Mouse (Mus musculus) embryonic facial prominence, embryonic 10.5 days (tissue): ENCODE data around the gene Ssc4d. TPM values are rescaled to one million over a fixed set of nuclear protein-coding genes. Genes with fewer than 3 reads are reported as not detected.
A peak's percentile ranks its signal among the peaks of the same experiment; 100 is the strongest.

Experiments used
- DNase-seq: peaks from one replicate; pipeline ENCODE4 v3.0.0-alpha.2; 2017; ENCODE audit warnings: low spot score
- H3K27ac ChIP-seq: fragments of 300-500 bp; sonication (generic); replicated peaks from 2 replicates; pipeline ENCODE4 v1.5.1; 2016; ENCODE audit warnings: mild to moderate bottlenecking
- H3K27me3 ChIP-seq: fragments of 300-500 bp; sonication (generic); replicated peaks from 2 replicates; pipeline ENCODE4 v1.6.1; 2016; ENCODE audit warnings: low read depth, mild to moderate bottlenecking; ENCODE audit not compliant: poor library complexity, severe bottlenecking
- H3K36me3 ChIP-seq: fragments of 300-500 bp; sonication (generic); replicated peaks from 2 replicates; pipeline ENCODE4 v1.6.1; 2016; ENCODE audit warnings: mild to moderate bottlenecking, moderate library complexity
- H3K4me1 ChIP-seq: fragments of 300-500 bp; sonication (generic); 2 replicates; pipeline ENCODE4 v1.6.1; 2016
- H3K4me3 ChIP-seq: fragments of 300-500 bp; sonication (generic); 2 replicates; pipeline ENCODE4 v1.5.1; 2016; ENCODE audit warnings: mild to moderate bottlenecking, moderate library complexity
- H3K9me3 ChIP-seq: fragments of 300-500 bp; sonication (generic); 2 replicates; pipeline ENCODE4 v1.6.1; 2016; ENCODE audit warnings: mild to moderate bottlenecking
- WGBS: fragments of 180-500 bp; shearing (Covaris S2); methylation state at CpG from one replicate; pipeline ENCODE4 v1.1.7; 2016; 5-methylcytosine and 5-hydroxymethylcytosine counted together
- polyA plus RNA-seq: library from polyadenylated mRNA; unstranded; fragments of >200 nt; fragmentation: Nextera tagmentation; extraction: Ambion mirVana; gene quantifications from 2 replicates; pipeline ENCODE4 v1.2.1, GENCODE M21; 2016

Ssc4d gene
- 3.1 and 4.0 TPM in 2 replicates for polyA plus RNA-seq

GRCm38 (mm10) chr5:135974365-135974764 lies at the start of gene Ssc4d:
Gene Ssc4d (minus strand): TSS chr5:135974531.
- Histone ChIP-seq H3K27ac (peak within 1 kb of the TSS; percentile 68), H3K36me3 (no peaks in the 10 kb centered on the region), H3K9me3 (no peaks in the 10 kb centered on the region), H3K4me3 (peak within 1 kb of the TSS; percentile 48), H3K4me1 (peaks cover 7% of the 10 kb centered on the region), H3K27me3 (no peaks in the 10 kb centered on the region)
- peak; percentile 23 for DNase-seq
- WGBS = 15% methylated on average over 9 of the region's 9 CpGs

GRCm38 (mm10) chr5:136019907-136020306 lies 45.6 kb upstream of the Ssc4d start:
- 38% methylated on average over 1 of the region's 1 CpGs for WGBS

GRCm38 (mm10) chr5:136018726-136019125 lies 44.4 kb upstream of the Ssc4d start:
- no peak for DNase-seq
- H3K36me3 ChIP-seq = peaks cover 71% of the 10 kb centered on the region
- H3K27me3 ChIP-seq = no peaks in the 10 kb centered on the region
- no peak overlapping the region for H3K4me3 ChIP-seq
- 87% methylated on average over 2 of the region's 2 CpGs for WGBS
- peaks cover 3% of the 10 kb centered on the region; the same call in 1 of the 2 replicates for H3K4me1 ChIP-seq
- no peak overlapping the region for H3K27ac ChIP-seq
- H3K9me3 ChIP-seq = no peaks in the 10 kb centered on the region

More at GRCm38 (mm10) chr5:136019907-136020306, 45.6 kb upstream of the Ssc4d start:
- Histone ChIP-seq H3K9me3 (no peaks in the 10 kb centered on the region), H3K27ac (no peak overlapping the region), H3K27me3 (no peaks in the 10 kb centered on the region), H3K36me3 (peaks cover 69% of the 10 kb centered on the region), H3K4me1 (peaks cover 3% of the 10 kb centered on the region; the same call in 1 of the 2 replicates), H3K4me3 (no peak overlapping the region)
- no peak for DNase-seq

GRCm38 (mm10) chr5:136017262-136017661 lies 42.9 kb upstream of the Ssc4d start:
- H3K4me3 ChIP-seq = no peak overlapping the region
- peaks cover 80% of the 10 kb centered on the region for H3K36me3 ChIP-seq
- H3K4me1 ChIP-seq = peaks cover 3% of the 10 kb centered on the region; the same call in 1 of the 2 replicates
- 91% methylated on average over 6 of the region's 6 CpGs for WGBS
- no peaks in the 10 kb centered on the region for H3K27me3 ChIP-seq
- DNase-seq = no peak
- no peak overlapping the region for H3K27ac ChIP-seq
- H3K9me3 ChIP-seq = no peaks in the 10 kb centered on the region

GRCm38 (mm10) chr5:136016014-136016876 lies 41.9 kb upstream of the Ssc4d start:
- Histone ChIP-seq H3K36me3 (peaks cover 80% of the 10 kb centered on the region), H3K9me3 (no peaks in the 10 kb centered on the region), H3K4me3 (no peak overlapping the region), H3K27me3 (no peaks in the 10 kb centered on the region), H3K27ac (no peak overlapping the region; the same call in 1 of the 2 replicates), H3K4me1 (peaks cover 3% of the 10 kb centered on the region; the same call in 1 of the 2 replicates)
- no peak for DNase-seq
- WGBS = 84% methylated on average over 10 of the region's 10 CpGs

- no peak for DNase-seq
- no peaks in the 10 kb centered on the region for H3K27me3 ChIP-seq
- no peak overlapping the region for H3K4me3 ChIP-seq
- WGBS = 85% methylated on average over 10 of the region's 10 CpGs
- H3K27ac ChIP-seq = no peak overlapping the region
- peaks cover 84% of the 10 kb centered on the region for H3K36me3 ChIP-seq
- H3K9me3 ChIP-seq = no peaks in the 10 kb centered on the region
- H3K4me1 ChIP-seq = peaks cover 3% of the 10 kb centered on the region; the same call in 1 of the 2 replicates
Observed at GRCm38 (mm10) chr5:136015586-136015985, 41.3 kb upstream of the Ssc4d start.

- no peaks in the 10 kb centered on the region for H3K9me3 ChIP-seq
- no peak overlapping the region for H3K27ac ChIP-seq
- 85% methylated on average over 10 of the region's 10 CpGs for WGBS
- no peak overlapping the region for H3K4me3 ChIP-seq
- peaks cover 3% of the 10 kb centered on the region; the same call in 1 of the 2 replicates for H3K4me1 ChIP-seq
- H3K36me3 ChIP-seq = peaks cover 84% of the 10 kb centered on the region
- no peak for DNase-seq
- no peaks in the 10 kb centered on the region for H3K27me3 ChIP-seq
Observed at GRCm38 (mm10) chr5:136014877-136015276, 40.5 kb upstream of the Ssc4d start.

GRCm38 (mm10) chr5:136007745-136008144 lies 33.4 kb upstream of the Ssc4d start:
- DNase-seq = no peak
- 80% methylated on average over 7 of the region's 7 CpGs for WGBS
- Histone ChIP-seq H3K9me3 (no peaks in the 10 kb centered on the region), H3K27me3 (no peaks in the 10 kb centered on the region), H3K27ac (no peak overlapping the region), H3K36me3 (peaks cover 47% of the 10 kb centered on the region), H3K4me1 (peaks cover 13% of the 10 kb centered on the region), H3K4me3 (no peak overlapping the region)

GRCm38 (mm10) chr5:136004537-136004936 lies 30.2 kb upstream of the Ssc4d start:
- 82% methylated on average over 4 of the region's 4 CpGs for WGBS
- H3K27ac ChIP-seq = no peak overlapping the region
- H3K27me3 ChIP-seq = no peaks in the 10 kb centered on the region
- peaks cover 46% of the 10 kb centered on the region for H3K36me3 ChIP-seq
- DNase-seq = no peak
- H3K9me3 ChIP-seq = no peaks in the 10 kb centered on the region
- no peak overlapping the region for H3K4me3 ChIP-seq
- peaks cover 18% of the 10 kb centered on the region for H3K4me1 ChIP-seq

- DNase-seq = peak; percentile 42
- Histone ChIP-seq H3K27ac (peak overlapping the region; percentile 20; the same call in 1 of the 2 replicates), H3K4me3 (no peak overlapping the region), H3K9me3 (no peaks in the 10 kb centered on the region), H3K36me3 (peaks cover 58% of the 10 kb centered on the region), H3K27me3 (no peaks in the 10 kb centered on the region), H3K4me1 (peaks cover 18% of the 10 kb centered on the region)
- WGBS = 25% methylated on average over 3 of the region's 3 CpGs
Observed at GRCm38 (mm10) chr5:136002751-136003151, 28.4 kb upstream of the Ssc4d start.

- Histone ChIP-seq H3K27ac (peak overlapping the region; percentile 20; the same call in 1 of the 2 replicates), H3K4me1 (peaks cover 18% of the 10 kb centered on the region), H3K9me3 (no peaks in the 10 kb centered on the region), H3K36me3 (peaks cover 62% of the 10 kb centered on the region), H3K4me3 (no peak overlapping the region), H3K27me3 (no peaks in the 10 kb centered on the region)
- DNase-seq = no peak
- 58% methylated on average over 2 of the region's 2 CpGs for WGBS
Observed at GRCm38 (mm10) chr5:136002325-136002724, 28.0 kb upstream of the Ssc4d start.

GRCm38 (mm10) chr5:136001222-136001621 lies 26.9 kb upstream of the Ssc4d start:
- no peak overlapping the region for H3K27ac ChIP-seq
- peaks cover 18% of the 10 kb centered on the region for H3K4me1 ChIP-seq
- no peak overlapping the region for H3K4me3 ChIP-seq
- DNase-seq = no peak
- 93% methylated on average over 6 of the region's 6 CpGs for whole genome bisulfite sequencing
- no peaks in the 10 kb centered on the region for H3K27me3 ChIP-seq
- H3K9me3 ChIP-seq = no peaks in the 10 kb centered on the region
- peaks cover 73% of the 10 kb centered on the region for H3K36me3 ChIP-seq

GRCm38 (mm10) chr5:135996162-135996561 lies 21.8 kb upstream of the Ssc4d start:
- Histone ChIP-seq H3K9me3 (no peaks in the 10 kb centered on the region), H3K27ac (no peak overlapping the region), H3K36me3 (peaks cover 49% of the 10 kb centered on the region), H3K4me1 (peaks cover 11% of the 10 kb centered on the region), H3K4me3 (peak overlapping the region; percentile 79; the same call in 1 of the 2 replicates), H3K27me3 (no peaks in the 10 kb centered on the region)
- no peak for DNase-seq
- WGBS = 91% methylated on average over 8 of the region's 8 CpGs
